Mouse (Mus musculus) cortical plate, adult 2 months (tissue): ENCODE measurements at regions not wholly inside any gene's neighbourhood (a gene's known extent, or its start where the extent isn't known, plus 50 kb on each side); places are given as distances from the start of the nearest gene placed in this dataset.

Source experiments
- CTCF ChIP-seq: fragments of 200-500 bp; IDR thresholded peaks from 2 replicates; pipeline ENCODE4 v1.5.1; 2011; ENCODE audit warnings: mild to moderate bottlenecking, control low read depth, low read length; ENCODE audit not compliant: insufficient read depth; ENCODE audit errors: extremely low read depth
- POLR2A ChIP-seq: fragments of 200-500 bp; IDR thresholded peaks from 2 replicates; pipeline ENCODE4 v1.6.1; 2011; ENCODE audit warnings: mild to moderate bottlenecking, low read length, control low read depth; ENCODE audit not compliant: insufficient read depth; ENCODE audit errors: extremely low read depth

DNA sequence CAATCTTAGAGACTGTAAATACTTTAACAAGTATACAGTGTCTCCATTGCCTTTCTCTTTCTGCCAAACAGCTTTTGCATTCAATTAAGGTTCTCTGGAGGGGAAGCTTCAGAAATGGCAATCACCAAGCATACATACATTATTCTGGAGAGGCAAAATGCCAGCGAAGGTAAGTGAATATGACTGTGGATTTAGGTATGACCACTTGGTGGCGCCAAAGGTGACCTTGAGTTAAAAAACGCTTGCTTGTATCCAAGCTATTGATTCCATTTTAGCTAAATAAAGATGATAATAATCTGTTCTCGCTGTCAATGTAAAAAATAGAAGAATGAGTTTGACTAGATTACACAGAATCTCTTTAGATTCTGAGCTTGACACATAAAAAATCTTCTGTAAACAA lies 117.7 kb downstream of the Vmn2r79 start:
- TF ChIP-seq POLR2A, result no peak
- TF ChIP-seq CTCF, result peak; percentile 31; the same call in 1 of the 2 replicates
